In the genomic region with DNA sequence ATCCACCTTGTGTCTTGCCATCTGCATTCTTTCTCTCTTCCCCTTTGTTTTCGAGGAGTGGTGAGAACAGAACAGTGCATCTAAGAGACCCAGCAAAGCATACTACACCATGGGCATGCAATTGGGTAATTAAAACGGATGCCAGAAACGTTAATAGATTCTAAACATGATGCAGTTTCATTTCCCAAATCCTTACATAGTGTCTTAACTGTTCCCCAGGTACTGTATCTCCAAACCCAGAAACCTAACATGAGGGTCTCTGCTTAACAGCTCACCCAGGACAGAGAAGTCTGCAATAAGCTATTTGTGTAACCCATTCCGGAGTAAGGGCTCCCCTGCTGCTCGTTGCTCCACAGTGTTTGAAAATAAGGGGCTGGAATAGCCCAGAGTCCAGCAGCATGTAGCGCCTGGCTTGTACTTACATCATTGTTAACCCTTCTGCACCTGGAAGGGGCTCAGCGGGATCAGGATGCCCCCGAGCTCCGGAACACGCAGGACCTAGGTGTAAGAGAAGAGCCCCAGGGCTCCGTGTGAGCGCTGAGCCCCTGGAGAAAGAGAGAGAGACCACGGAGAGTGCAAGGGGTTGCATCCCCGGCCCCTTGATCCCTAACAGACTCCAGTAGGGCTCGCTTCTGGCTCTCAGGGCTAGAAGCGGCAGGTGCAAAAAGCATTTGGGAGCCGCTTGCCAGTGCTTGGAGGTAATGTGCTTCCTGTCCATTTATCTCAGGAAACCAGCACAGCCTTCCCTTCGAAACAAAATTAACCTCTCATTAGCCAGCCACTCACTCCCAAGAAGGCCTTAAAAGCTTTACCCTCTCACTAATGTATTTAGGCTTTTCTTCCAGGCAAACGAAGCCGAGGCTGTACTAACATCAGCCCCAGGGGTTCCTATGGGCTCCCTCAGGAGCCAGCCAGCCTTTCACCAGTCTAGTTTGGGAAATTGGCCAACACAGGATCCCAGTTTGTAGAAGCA, we compare ENCODE assay signal across 8 mouse cellular contexts. TPM values are rescaled to one million over a fixed set of nuclear protein-coding genes. Genes with fewer than 3 reads are reported as not detected.
DNase-seq lines count a peak whose midpoint lies in the region; ATAC-seq and TF ChIP-seq lines count a peak whose summit lies in the region.

No protein-coding gene starts in this region.

- H3K4me3 ChIP-seq in kidney, postnatal 0 days (replicated peaks; ENCODE audit: low read depth, low read length), result peak overlapping the region; percentile 54
- peak overlapping the region; percentile 71 for H3K4me3 ChIP-seq in heart, embryonic 10.5 days
- peak overlapping the region; percentile 47 for H3K4me3 ChIP-seq in limb, embryonic 11.5 days (ENCODE audit: low read depth, low read length)
- peak overlapping the region; percentile 73 for H3K4me3 ChIP-seq in olfactory bulb, adult 2 months (ENCODE audit: insufficient read depth, low read depth, low read length)

- TF ChIP-seq CTCF in kidney, postnatal 0 days (IDR thresholded peaks at IDR 0.05; ENCODE audit: low read depth), result no peak
- TF ChIP-seq CTCF in olfactory bulb, adult 2 months (IDR thresholded peaks at IDR 0.05; ENCODE audit: insufficient read depth, low read depth, low read length), result no peak

- H3K9me3 ChIP-seq in kidney, postnatal 0 days (replicated peaks; ENCODE audit: low read length), result no peaks in the 10 kb centered on the region
- no peaks in the 10 kb centered on the region for H3K9me3 ChIP-seq in heart, embryonic 10.5 days
- H3K9me3 ChIP-seq in limb, embryonic 11.5 days (ENCODE audit: control insufficient read depth, low read length), result no peaks in the 10 kb centered on the region

- H3K27ac ChIP-seq in kidney, postnatal 0 days, result peak overlapping the region; percentile 83
- H3K27ac ChIP-seq in heart, embryonic 10.5 days, result peak overlapping the region; percentile 85; the same call in 1 of the 2 replicates
- peak overlapping the region; percentile 92 for H3K27ac ChIP-seq in limb, embryonic 11.5 days (replicated peaks; ENCODE audit: low read depth, low read length)
- peak overlapping the region; percentile 87 for H3K27ac ChIP-seq in olfactory bulb, adult 2 months (ENCODE audit: insufficient read depth, low read depth, low read length)

- H3K27me3 ChIP-seq in kidney, postnatal 0 days (ENCODE audit: insufficient read depth, low read length), result no peaks in the 10 kb centered on the region
- peaks cover 19% of the 10 kb centered on the region for H3K27me3 ChIP-seq in heart, embryonic 10.5 days (ENCODE audit: insufficient read depth, poor library complexity, severe bottlenecking)
- 0 out of 2 replicates have a peak, but pooled peaks cover 5% of the 10 kb centered on the region for H3K27me3 ChIP-seq in limb, embryonic 11.5 days (ENCODE audit: control insufficient read depth, insufficient read depth, low read length)

- peaks cover 8% of the 10 kb centered on the region for H3K4me1 ChIP-seq in kidney, postnatal 0 days (replicated peaks; ENCODE audit: insufficient read depth, low read length)
- H3K4me1 ChIP-seq in heart, embryonic 10.5 days, result peaks cover 22% of the 10 kb centered on the region
- H3K4me1 ChIP-seq in limb, embryonic 11.5 days (ENCODE audit: control insufficient read depth, insufficient read depth, low read length), result peaks cover 8% of the 10 kb centered on the region; the same call in 1 of the 2 replicates
- H3K4me1 ChIP-seq in olfactory bulb, adult 2 months (ENCODE audit: control insufficient read depth, insufficient read depth, low read length), result peaks cover 12% of the 10 kb centered on the region

- DNase-seq in kidney, postnatal 0 days (ENCODE audit: low spot score), result peak; percentile 69
- no peak for DNase-seq in kidney, adult 9 months
- DNase-seq in embryo, embryonic 10.5 days (ENCODE audit: low spot score), result peak; percentile 66
- no peak for DNase-seq in heart, embryonic 10.5 days (ENCODE audit: low spot score)
- peak; percentile 59 for DNase-seq in limb, embryonic 11.5 days (ENCODE audit: low spot score)
- no peak for DNase-seq in layer of hippocampus, adult 9-10 months (ENCODE audit: low spot score)
- DNase-seq in ovary, adult 18-20 months (ENCODE audit: low spot score), result no peak

- peak overlapping the region; percentile 63; the same call in 1 of the 2 replicates for H3K9ac ChIP-seq in kidney, postnatal 0 days (ENCODE audit: low read depth, low read length)
- peak overlapping the region; percentile 72 for H3K9ac ChIP-seq in limb, embryonic 11.5 days (ENCODE audit: low read length)

- no peak for ATAC-seq in kidney, postnatal 0 days (replicated peaks; ENCODE audit: low FRiP score, low read depth)
- ATAC-seq in limb, embryonic 11.5 days (ENCODE audit: insufficient number of reproducible peaks, low FRiP score, low TSS enrichment, low read depth), result no peak

- H3K36me3 ChIP-seq in kidney, postnatal 0 days (ENCODE audit: insufficient read depth, low read length), result no peaks in the 10 kb centered on the region
- no peaks in the 10 kb centered on the region for H3K36me3 ChIP-seq in heart, embryonic 10.5 days
- no peaks in the 10 kb centered on the region for H3K36me3 ChIP-seq in limb, embryonic 11.5 days (ENCODE audit: control insufficient read depth, insufficient read depth, low read length)

- no peak for TF ChIP-seq POLR2A in olfactory bulb, adult 2 months (IDR thresholded peaks at IDR 0.05; ENCODE audit: insufficient read depth, low read depth, low read length)

- H3K4me2 ChIP-seq in kidney, postnatal 0 days (ENCODE audit: low read length), result peak overlapping the region; percentile 98
- H3K4me2 ChIP-seq in limb, embryonic 11.5 days (ENCODE audit: low read depth, severe bottlenecking), result peak overlapping the region; percentile 74

- 3% methylated on average over 20 of the region's 20 CpGs for WGBS in kidney, postnatal 0 days
- WGBS in heart, embryonic 10.5 days, result 2% methylated on average over 20 of the region's 20 CpGs
- 2% methylated on average over 20 of the region's 20 CpGs for WGBS in limb, embryonic 11.5 days
- WGBS in olfactory bulb, adult 2 months, result 3% methylated on average over 20 of the region's 20 CpGs

RNA-seq across cellular contexts. Expression of a gene that starts 1.4 kb away (rescaled TPM):
- polyA plus RNA-seq in kidney, postnatal 0 days (2015; fragmentation: Nextera tagmentation; extraction: Ambion mirVana), result 12.5 and 15.0 TPM in 2 replicates
- polyA plus RNA-seq in heart, embryonic 10.5 days (2016; fragmentation: Nextera tagmentation; extraction: Ambion mirVana), result 7.1 and 10.7 TPM in 2 replicates
- polyA plus RNA-seq in limb, embryonic 11.5 days (2014; fragmentation: Nextera tagmentation; extraction: Ambion mirVana), result 19.4 and 21.8 TPM in 2 replicates
- not detected in 2 replicates for polyA plus RNA-seq in olfactory bulb, adult 2 months (2012; ENCODE audit: insufficient read depth, insufficient read length, low replicate concordance, missing spikeins)

Comparison
In these comparisons a context has a peak if more than half of its experiments do, and no peak if none do; other contexts are left out.
1. DNase-seq: peak in kidney, postnatal 0 days (single experiment), embryo, embryonic 10.5 days (single experiment) and limb, embryonic 11.5 days (single experiment); none in kidney, adult 9 months (single experiment), heart, embryonic 10.5 days (single experiment), layer of hippocampus, adult 9-10 months (single experiment) and ovary, adult 18-20 months (single experiment).
2. Peak in every context shown above with its lines, with median percentiles within 50 percentile points of each other: H3K27ac ChIP-seq and H3K4me3 ChIP-seq.